Mouse (Mus musculus) liver, embryonic 13.5 days (tissue): ENCODE results near the gene Exoc3l2. TPM values are rescaled to one million over a fixed set of nuclear protein-coding genes. Genes with fewer than 3 reads are reported as not detected.

ENCODE experiments used
- polyA plus RNA-seq: library from polyadenylated mRNA; unstranded; fragments of >200 nt; fragmentation: Nextera tagmentation; extraction: Ambion mirVana; gene quantifications from 2 replicates; pipeline ENCODE4 v1.2.1, GENCODE M21; 2015

The Exoc3l2 gene
- polyA plus RNA-seq, 1 experiment from 2014 or later = 1.0 TPM

Other genes starting within 250 kb of the Exoc3l2 start
- gene Opa3, start 235.0 kb upstream of the Exoc3l2 start, polyA plus RNA-seq = 17.3 and 18.8 TPM in 2 replicates
- gene Vasp, start 191.5 kb upstream of the Exoc3l2 start, polyA plus RNA-seq = 45.6 and 46.7 TPM in 2 replicates
- not detected in 2 replicates for gene Ppm1n, start 183.3 kb upstream of the Exoc3l2 start, polyA plus RNA-seq
- gene Rtn2, start 180.7 kb upstream of the Exoc3l2 start, polyA plus RNA-seq = 4.0 and 4.1 TPM in 2 replicates
- 0.03 TPM in 1 of 2 replicates, not detected in the other for gene Fosb, start 153.3 kb upstream of the Exoc3l2 start, polyA plus RNA-seq
- 19.1 and 21.0 TPM in 2 replicates for gene Ercc1, start 118.6 kb upstream of the Exoc3l2 start, polyA plus RNA-seq
- gene Cd3eap, start 103.8 kb upstream of the Exoc3l2 start, polyA plus RNA-seq = 15.0 and 16.3 TPM in 2 replicates
- gene Ppp1r13l, start 103.6 kb upstream of the Exoc3l2 start, polyA plus RNA-seq = 1.1 and 1.2 TPM in 2 replicates
- gene Ercc2, start 81.3 kb upstream of the Exoc3l2 start, polyA plus RNA-seq = 8.6 and 9.9 TPM in 2 replicates
- 0.31 and 0.70 TPM in 2 replicates for gene Klc3, start 59.2 kb upstream of the Exoc3l2 start, polyA plus RNA-seq
- 0.82 and 1.6 TPM in 2 replicates for gene Ckm, start 58.6 kb upstream of the Exoc3l2 start, polyA plus RNA-seq
- gene Mark4, start 4.5 kb upstream of the Exoc3l2 start, polyA plus RNA-seq = 1.3 and 1.6 TPM in 2 replicates
- 1.3 TPM in 2 replicates for gene Bloc1s3, start 45.0 kb downstream of the Exoc3l2 start, polyA plus RNA-seq
- gene Trappc6a, start 45.1 kb downstream of the Exoc3l2 start, polyA plus RNA-seq = 39.5 and 45.2 TPM in 2 replicates
- not detected in 2 replicates for gene Nkpd1, start 54.5 kb downstream of the Exoc3l2 start, polyA plus RNA-seq
- 7.8 and 8.3 TPM in 2 replicates for gene Ppp1r37, start 99.7 kb downstream of the Exoc3l2 start, polyA plus RNA-seq
- gene Zfp296, start 114.0 kb downstream of the Exoc3l2 start, polyA plus RNA-seq = 1.3 and 1.5 TPM in 2 replicates
- gene Gemin7, start 114.3 kb downstream of the Exoc3l2 start, polyA plus RNA-seq = 84.9 and 92.7 TPM in 2 replicates
- gene Clasrp, start 141.2 kb downstream of the Exoc3l2 start, polyA plus RNA-seq = 14.3 and 15.7 TPM in 2 replicates
- 1.6 and 1.7 TPM in 2 replicates for gene Relb, start 166.1 kb downstream of the Exoc3l2 start, polyA plus RNA-seq
- gene Clptm1, start 201.7 kb downstream of the Exoc3l2 start, polyA plus RNA-seq = 45.2 and 51.0 TPM in 2 replicates
- gene Apoc2, start 214.6 kb downstream of the Exoc3l2 start, polyA plus RNA-seq = 568 and 648 TPM in 2 replicates
- 5.6 and 7.5 TPM in 2 replicates for gene Gm44805, start 218.1 kb downstream of the Exoc3l2 start, polyA plus RNA-seq
- 58.3 and 74.0 TPM in 2 replicates for gene Apoc4, start 218.1 kb downstream of the Exoc3l2 start, polyA plus RNA-seq
- 247 and 261 TPM in 2 replicates for gene Apoc1, start 229.3 kb downstream of the Exoc3l2 start, polyA plus RNA-seq
- 1,390 and 1,411 TPM in 2 replicates for gene Apoe, start 235.9 kb downstream of the Exoc3l2 start, polyA plus RNA-seq